Mouse (Mus musculus) spleen, postnatal 4 days (tissue): ENCODE results near the gene Kcnk10.

ENCODE experiments used
- DNase-seq, 2 experiments: peaks; one replicate each; pipeline ENCODE4 v3.0.0; 2022; ENCODE audit warnings: low spot score in 2 of 2

Kcnk10 gene

GRCm38 (mm10) chr12:98571896-98572680, 6.0 kb downstream of the Kcnk10 start:
- DNase-seq: no peak

GRCm38 (mm10) chr12:98569380-98569779, 8.7 kb downstream of the Kcnk10 start:
- DNase-seq: no peak

DNA sequence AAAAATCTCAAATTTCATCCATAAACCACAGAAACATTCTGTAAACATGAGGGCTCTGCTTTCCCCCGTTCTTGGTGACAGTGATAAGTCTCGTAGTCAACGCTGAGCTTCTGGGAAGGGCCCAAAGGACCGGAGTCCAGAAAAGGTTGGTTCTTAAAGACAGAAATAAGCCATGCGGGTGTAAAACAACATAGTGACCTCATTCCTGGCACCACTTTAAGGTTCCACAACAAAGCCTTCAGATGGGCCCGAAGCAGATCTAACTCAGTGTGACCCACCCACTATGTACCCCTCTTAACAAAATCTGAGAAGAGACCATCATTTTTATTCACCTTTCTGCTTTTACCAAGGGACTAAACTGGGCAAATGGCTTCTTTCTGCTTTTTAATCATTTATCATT, 10.2 kb downstream of the Kcnk10 start:
- no peak for DNase-seq

GRCm38 (mm10) chr12:98564383-98564782, 13.7 kb downstream of the Kcnk10 start:
- DNase-seq: no peak

DNA sequence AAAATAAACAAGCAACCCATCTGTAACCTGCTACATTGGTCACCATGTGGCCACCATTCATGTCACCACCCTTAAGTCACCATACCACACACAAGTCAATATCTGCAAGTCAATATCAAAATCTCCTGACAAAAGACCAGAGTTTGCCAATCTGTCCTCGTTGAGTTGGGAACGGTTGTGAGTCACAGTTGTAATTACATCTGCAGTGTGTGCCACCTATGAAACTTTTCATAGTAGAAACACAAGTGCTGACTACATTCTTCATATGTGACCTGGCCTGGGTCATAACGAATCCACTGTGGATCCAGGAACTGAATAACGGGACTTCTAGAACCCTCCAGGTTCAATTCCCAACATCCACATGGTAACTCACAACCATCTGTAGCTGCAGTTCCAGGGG, 14.8 kb downstream of the Kcnk10 start:
- DNase-seq: no peak

DNA sequence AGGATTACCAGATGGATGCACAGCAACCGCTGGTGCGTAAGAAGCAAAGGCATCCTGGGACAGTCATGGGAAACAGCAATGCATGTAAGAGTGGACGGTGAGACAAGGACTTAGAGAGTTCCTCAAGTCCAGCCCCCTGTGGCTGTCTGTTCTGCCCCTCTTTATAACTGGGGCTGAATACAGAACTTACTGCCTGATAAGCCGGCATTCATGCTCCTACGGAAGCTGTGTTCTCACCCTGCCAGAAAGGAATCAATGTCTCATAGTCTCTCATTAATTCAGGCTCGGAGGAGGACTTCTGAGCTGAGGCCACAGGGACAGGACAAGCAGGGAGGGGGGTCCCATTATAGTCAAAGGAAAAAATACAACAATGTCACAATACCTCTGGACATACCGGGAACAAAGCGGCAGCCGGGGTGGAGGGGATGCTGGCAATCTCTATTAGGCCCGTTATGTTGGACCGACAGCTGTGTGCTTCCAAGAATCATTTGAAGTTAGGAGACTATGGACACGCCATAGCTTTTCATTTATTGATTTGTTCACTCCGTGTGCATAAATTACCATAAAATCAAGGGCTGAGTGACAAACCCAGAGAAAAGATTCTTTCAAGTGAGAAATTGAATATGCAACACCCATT, 15.7 kb downstream of the Kcnk10 start:
- no peak for DNase-seq

GRCm38 (mm10) chr12:98560038-98560437, 18.1 kb downstream of the Kcnk10 start:
- no peak for DNase-seq

DNA sequence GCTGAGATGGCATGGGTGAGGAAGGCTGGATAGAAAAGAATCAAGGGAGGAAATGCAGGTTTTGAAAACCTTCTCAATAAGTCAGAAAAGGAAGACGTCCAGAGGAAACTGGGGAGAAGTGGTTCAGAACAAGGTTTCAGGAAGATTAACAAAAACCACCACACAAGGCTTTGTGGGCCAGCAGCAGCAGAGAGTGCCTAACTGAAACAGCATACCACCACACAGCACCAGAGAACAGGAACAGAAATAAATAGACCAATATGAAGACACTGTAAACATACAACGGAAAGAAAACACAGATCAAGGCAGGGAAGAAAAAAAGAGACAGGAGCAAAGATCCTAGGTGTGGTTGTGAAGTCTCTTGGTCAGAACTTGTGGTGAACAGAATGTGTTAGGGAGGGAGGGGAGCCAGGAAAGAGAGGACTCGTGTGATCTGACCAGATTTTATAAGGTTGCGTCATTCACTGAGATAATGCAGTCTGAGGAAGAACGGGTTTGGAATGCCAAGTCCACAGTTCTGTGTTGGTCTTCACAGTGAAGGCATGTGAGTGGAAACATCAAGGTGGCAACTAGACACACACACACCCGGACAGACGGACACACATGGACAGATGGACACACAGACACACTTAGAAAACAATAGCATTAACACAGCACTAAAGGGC, 21.0 kb downstream of the Kcnk10 start:
- DNase-seq: no peak

- DNase-seq: no peak
Measured at GRCm38 (mm10) chr12:98549981-98550380, 28.1 kb downstream of the Kcnk10 start.

DNA sequence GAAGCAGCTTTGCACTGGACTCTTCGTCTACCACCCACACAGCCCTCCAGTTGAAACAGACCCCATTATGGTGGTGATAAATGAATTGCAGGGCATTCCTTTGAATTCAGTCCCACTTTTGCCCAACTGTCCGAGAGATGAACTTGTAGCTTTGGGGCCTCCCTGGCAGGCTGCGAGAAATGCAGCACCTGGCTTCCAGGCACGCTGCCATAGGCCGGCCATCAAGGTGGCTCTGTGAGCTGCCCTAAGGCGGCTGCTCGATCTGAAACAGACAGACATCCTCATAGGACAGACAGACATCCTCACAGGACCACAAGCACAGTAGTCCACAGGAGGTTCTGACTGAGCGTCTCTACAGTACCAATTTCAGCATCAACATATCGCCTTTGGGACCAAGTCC, 30.0 kb downstream of the Kcnk10 start:
- no peak for DNase-seq

- no peak for DNase-seq
Measured at GRCm38 (mm10) chr12:98545875-98546274, 32.2 kb downstream of the Kcnk10 start.

DNA sequence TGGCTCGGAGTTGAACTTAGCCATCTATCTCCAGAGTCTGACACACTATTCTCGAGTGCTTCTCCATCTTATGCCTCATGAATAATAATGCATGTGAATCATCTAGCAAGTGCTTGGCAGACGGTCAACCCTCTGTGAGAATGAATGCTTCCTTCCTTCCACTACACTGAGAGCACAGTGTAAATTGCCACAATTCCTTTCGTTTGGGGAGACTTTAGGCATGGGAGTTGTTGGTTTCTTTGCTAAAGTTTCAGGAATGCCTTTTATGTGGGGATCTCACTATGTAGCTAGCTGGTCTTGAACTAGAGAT, 32.9 kb downstream of the Kcnk10 start:
- DNase-seq: no peak

- no peak for DNase-seq
Measured at GRCm38 (mm10) chr12:98544545-98545250, 33.4 kb downstream of the Kcnk10 start.

- no peak for DNase-seq
Measured at GRCm38 (mm10) chr12:98536760-98537159, 41.4 kb downstream of the Kcnk10 start.

DNA sequence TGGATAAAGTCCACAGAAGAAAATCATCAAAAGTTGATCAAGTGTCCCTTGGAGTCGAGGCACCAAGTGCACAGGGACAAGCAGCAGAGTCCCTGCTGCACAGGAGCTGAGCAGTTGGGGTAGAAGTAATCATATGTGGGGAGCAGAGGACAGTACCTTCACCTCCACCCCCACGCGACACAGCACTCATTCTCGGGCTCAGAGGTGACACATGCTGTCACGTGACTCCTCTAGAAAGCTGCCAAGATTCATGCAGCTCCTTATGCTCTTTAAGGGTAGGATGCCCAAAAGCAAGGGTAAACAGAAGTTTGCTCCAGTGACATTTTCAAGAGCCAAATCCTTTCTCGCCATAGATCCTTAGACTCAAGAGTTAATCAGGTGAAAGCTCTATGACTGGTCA, 42.1 kb downstream of the Kcnk10 start:
- DNase-seq: no peak

- DNase-seq: no peak
Measured at GRCm38 (mm10) chr12:98535494-98535901, 42.6 kb downstream of the Kcnk10 start.

- DNase-seq: no peak
Measured at GRCm38 (mm10) chr12:98528635-98529034, 49.5 kb downstream of the Kcnk10 start.

DNA sequence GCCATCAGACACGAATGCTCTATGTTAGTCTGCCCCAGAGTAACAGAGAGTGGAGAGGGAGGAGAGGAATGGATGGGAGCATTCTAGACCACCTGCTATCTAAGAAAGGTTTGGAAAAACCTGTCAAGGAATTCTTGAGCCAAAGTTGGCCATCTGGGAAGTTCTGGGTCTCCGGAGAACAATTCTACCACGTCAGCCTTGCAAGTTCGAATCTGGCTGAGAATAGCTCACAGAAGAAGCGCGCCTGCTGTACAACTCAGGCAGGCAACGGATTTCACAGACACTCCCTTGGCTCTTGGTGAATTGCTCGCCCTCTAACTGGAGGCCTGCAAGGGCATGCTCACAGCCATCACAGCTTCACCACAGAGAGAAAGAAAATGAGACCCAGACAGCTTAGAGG, 52.7 kb downstream of the Kcnk10 start:
- no peak for DNase-seq

DNA sequence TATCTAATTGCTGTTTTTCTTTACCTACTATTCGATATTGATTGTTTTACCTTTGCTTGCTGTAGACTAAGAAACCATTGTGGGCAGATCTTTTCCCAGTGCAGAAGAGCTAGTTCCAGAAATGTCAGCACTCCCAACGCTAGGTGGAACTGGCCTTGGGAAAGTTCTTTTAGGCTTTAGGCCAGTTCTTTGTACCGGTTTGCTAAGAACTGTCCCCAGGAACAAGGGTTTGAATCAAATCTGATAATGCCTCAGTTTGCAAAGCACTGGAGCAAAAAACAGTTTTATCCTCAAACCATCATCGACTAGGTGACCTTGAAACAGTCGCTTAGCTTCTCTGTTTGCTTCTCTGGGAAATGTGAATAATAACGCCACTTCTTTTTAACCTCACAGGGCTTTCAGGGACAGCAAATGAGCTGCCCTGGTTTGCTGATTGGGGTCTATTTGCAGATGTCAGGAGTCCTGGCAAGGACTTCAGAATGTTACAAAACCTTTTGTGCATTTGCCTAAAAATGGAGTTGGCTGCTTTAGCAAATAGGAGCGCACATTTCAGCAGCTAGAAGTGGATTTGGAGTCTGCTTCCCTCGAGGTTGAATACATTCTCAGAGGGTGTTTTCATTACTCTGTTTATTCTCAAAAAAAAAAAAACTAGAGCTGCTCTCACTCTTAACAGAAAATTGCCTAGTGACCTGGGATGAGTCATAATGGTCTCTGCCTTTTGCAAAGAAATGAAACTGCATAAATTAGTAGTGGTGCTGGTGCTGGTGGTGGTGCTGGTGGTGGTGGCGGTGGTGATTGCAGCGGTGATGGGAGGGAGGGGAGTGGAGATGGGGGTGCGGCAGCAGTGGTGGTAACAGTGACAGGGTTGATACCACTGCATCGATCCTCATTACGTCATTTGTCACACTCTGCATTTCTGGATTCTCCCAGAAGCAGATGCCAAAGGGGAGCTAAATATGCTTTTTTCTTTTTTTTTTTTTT, 53.5 kb downstream of the Kcnk10 start:
- DNase-seq: no peak

- DNase-seq: no peak
Measured at GRCm38 (mm10) chr12:98521311-98521710, 56.8 kb downstream of the Kcnk10 start.

- DNase-seq: no peak
Measured at GRCm38 (mm10) chr12:98520568-98520931, 57.6 kb downstream of the Kcnk10 start.
